Mouse (Mus musculus) urinary bladder, adult 18-20 months (tissue): ENCODE measurements around the gene Zfp579.

Experiments
- DNase-seq, 2 experiments: peaks; one replicate each; pipeline ENCODE4 v3.0.0; 2022; ENCODE audit warnings: low spot score in 2 of 2, mixed read lengths in 2 of 2

Zfp579 gene

DNA sequence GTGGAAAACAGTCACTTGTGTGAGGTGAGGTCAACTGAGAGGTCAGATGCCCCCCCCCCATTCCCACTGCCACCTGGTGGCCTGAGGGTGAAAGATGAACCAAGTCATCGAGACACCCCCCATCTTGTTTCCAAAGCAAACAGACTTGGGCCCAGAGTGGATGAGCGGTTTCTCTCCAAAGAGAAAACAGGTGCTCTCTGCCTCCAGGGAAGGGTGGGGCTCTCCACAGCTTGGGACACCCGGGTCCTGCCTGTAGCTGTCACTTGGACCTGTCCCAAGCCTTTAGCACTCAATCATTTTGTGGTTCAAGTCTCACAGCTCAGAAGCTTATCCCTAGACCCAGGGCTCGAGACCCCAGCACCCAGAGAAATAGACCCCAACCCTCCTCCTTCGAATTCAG is 32.4 kb downstream of the Zfp579 start:
- no peak for DNase-seq

DNA sequence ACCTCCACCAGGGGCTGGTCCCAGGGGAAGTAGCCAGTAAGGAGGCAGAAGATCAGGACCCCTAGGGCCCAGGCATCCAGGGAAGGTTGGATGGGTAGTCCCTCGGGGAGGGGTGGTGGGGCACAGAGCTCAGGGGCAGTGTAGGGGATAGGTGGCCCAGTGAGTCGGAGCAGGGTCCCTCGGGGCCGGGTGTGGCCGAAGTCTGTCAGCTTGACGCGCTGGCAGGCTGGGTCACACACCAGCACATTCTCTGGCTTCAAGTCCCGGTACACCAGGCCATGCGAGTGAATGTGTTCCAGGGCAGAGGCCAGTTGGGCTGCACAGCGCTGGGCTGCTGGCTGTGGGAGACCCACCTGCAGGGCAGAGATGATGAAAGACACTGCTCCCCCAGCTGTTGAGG is 38.6 kb downstream of the Zfp579 start:
- DNase-seq: no peak

DNA sequence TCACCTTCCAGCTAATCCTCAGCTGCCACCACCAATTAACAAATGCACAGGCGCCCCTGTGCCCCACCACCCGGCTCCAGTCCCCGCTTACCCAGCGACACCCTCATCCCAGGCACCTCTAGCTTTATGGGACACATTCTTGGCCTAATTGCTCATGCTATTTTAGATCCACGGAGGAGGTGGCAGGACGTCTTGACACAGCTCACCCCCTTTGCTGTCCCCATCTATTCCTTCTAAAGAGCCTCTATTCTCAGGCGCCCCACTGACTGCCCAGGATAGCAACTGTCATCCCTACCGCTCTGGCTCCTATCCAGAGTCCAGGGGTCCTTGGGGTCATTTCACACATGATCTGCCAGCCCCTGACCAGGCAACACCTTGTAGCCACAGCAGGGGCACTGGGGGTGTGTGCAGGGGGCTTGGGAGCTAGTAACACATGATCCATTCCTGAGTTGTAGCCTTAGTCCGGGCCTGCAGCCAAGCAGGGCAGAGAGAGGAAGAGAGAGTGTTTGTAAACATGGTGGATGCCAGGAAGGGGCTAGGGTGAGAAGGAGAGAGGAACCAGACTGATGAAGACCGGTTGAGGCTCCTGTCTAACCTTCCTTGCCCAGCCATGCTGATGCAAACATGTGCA is 42.0 kb downstream of the Zfp579 start:
- no peak for DNase-seq

DNA sequence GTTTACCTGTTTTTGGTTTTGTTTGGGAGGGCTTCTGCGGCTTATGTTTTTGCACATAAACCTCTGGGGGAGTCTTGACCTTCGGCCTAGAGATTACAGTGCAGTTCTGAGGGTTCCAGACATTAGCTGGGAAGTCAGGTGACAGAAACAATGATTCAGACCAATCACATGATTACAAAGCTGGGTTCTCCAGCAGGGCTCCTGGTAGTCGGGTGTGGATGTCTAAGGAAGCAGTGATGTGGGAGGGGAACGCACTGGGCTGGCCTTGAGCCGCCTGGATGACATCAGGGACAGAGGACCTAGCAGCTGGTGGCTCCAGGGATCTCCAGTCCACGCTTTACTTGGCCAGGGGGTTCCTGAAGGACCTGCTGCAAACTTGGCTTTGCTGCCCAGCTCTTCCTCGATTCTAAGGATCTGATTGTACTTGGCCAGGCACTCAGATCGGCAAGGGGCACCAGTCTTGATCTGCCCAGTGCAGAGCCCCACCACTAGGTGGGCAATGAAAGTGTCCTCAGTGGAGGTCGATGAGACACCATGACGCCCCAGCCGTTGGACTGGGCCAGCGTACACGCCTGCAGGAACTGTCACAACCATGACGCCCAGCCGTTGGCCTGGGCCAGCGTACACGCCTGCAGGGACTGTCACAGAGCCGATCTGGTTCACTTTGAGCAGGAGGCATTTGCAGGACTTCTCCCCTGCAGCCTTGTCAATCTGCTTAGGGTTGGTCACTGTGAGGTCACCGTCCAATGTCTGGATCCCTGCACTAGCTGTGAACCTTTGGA is 45.2 kb downstream of the Zfp579 start:
- DNase-seq: no peak

DNA sequence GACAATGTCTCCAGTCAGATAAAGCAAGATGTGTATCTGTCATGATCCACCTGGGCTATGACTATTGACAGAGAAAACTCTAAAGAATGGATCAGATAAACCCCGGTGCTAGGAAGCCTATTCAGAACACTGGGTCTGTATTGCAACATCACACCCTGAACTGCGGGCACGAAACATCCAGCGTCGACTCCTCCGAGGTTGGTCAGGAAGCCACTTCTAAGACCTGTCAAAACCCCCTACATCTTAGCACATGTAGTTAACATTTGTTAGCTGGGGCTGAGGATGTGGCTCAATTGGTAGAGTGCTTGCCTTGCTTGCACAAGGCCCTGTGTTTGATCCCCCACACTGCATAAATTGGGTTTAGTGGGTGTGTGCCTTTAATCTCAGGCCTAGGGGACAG is 47.6 kb downstream of the Zfp579 start:
- no peak for DNase-seq

DNA sequence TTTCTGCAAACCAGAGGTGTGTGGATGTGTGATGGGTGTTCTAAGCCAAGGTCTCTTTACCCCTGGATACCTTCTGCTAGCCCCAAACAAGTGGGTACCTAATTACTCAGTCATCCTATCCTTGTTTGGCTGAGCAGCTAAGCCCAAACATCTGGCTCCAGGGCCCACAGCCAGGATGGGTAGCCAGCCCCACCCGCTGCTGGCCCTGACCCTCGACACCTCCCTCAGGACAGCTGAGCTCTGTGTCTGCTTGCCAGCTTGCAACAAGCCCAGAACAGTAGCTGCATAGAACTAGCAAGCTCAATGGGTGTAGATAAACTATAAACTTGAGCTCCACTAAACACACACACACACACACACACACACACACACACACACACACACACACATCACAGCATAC is 48.1 kb downstream of the Zfp579 start:
- DNase-seq: no peak

DNA sequence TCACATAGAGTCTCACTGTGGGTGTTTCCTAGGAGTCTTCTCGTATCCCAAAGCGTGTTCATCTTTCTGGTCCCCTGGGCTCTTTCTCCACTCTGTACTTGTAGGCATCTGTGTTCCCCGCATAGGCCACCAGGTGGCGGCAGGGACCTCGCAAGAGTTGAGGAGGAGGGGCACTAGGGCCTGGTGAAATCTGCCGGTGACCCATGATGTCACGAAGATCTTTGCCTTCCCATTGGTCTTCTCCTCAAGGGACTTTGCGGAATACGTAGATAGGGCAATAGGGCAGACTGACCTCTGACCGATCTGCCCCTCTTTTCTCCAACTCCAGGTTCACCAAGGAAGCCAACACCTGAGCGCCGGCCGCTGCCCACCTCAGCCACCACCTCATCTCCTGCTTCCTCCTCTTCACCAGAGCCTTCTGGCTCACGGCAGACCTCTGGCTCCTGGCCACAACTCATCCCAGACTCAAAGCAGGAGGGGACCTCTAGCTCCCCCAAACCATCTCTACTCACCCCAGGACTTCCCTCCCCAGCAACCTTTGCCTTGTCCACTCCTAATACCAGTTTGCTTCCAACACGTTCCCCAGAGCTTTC is 52.6 kb downstream of the Zfp579 start:
- DNase-seq: peak; percentile 88 to 91

DNA sequence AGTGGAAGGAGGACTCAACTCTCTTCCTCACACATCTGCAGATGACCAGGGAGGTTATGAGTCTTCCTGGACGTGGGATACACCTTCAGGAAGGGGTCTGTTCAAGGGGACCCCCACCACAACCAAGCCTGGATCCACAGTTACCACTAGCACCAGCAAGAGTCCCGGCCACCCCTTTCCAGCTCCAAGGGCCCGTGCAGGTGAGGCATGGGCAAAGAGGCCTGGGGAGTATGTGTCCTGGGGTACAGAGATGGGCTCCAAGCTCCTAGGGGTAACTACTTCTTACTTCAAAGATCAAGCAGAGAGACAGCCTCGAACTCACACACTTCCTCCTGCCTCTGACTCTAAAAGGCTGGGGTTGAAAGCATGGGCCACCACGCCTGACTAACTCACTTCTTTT is 53.3 kb downstream of the Zfp579 start:
- no peak for DNase-seq

DNA sequence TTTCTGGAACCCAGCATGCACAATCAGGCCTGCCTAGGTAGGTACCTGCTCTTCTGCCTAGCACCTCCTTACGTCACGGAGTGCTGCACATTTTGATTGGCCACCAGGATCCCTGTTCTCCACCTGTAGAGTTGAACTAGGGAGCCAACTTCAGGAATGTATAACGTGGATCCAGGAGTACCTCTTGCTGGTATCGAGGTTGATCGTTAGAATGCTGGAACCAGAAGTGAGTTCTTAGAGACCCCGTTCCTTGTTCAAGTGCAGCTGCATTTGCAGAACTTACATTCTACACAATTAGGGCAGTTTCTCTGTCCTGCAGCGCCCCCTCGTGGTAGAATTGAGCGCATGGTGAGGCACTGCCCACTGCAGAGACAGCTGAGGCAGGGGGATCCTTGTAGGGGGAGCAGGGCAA is 55.9 kb downstream of the Zfp579 start:
- DNase-seq: peak; percentile 59 to 83

DNA sequence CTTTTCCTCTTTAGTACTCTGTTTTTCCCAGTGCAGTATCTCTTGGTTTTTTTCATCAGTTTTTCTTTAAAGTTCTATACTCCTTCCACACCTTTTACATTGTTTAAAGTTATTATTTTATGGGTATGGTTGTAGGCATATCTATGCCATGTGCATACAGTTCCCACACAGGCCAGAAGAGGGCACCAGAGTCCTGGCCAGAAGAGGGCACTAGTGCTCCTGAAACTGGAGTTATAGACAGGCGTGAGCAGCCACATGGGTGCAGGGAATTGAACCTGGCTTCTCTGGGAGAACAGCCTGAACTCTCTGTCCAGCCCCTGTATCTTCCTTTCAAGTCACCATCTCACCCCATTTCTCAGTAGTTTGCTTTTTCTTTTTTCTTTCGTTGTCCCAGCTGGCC is 57.5 kb downstream of the Zfp579 start:
- no peak for DNase-seq

DNA sequence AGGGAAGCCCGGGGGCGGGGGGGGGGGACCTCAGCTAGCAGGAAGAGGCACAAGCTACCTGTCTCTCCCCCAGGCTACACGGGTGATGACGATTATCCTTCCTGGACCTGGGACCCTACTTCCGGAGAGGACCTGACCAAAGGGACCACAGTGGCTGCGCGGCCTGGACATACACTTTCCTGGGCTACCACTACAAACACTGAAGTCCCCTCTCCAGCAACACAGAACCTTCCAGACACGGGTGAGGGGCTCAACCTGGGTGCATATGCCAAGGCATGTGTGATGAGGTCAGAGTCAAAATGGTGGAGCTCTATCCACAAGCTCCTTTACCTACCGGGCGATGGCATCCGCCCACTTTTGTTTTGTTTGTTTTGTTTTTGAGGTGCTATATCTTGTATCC is 58.6 kb downstream of the Zfp579 start:
- DNase-seq: no peak

DNA sequence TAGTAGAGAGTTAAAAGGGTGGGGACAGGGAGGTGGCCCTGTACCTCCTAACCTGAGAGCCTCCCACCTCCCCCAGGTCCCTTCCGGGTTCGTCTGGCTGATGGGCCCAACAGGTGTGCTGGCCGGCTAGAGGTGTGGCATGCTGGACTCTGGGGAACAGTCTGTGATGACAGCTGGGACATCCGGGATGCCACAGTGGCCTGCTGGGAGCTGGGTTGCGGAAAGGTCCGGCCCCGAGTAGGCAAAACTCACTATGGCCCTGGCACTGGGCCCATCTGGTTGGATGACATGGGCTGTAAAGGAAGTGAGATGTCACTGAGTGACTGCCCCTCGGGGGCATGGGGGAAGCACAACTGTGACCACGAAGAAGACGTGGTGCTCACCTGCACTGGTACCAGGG is 59.1 kb downstream of the Zfp579 start:
- no peak for DNase-seq

DNA sequence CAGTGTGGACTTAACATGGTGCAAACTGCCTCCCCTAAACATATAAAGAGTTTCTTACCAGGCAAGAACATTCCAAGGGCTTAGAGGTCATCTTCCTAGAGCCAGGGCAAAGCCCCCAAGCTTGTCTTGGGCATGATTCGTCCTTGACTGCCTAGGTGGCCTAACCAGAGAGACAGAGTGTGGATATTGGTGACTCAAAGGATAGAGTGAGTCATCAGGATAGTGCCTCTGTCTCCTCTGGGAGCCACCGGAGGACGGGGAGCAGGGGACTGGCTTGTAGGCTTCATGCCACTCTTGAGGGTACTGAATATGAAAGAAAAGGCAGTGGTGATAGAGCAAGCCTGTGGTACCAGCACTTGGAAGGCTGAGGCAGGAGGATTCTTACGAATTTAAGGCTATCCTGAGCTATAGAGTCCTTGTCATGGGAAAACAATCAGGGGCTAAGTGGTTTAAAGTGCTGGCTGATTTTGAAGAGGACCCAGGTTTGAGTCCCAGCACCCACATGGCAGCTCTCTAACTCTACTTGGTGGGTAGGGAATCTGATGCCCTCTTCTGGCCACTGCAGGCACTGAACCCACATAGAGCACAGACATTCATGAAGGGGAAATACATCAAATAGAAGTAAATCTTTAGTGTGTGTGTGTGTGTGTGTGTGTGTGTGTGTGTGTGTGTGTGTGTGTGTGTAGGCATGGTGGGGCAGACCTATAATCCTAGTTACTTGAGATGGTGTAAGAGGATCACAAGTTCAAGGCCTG is 61.6 kb downstream of the Zfp579 start:
- DNase-seq: no peak
